Mouse (Mus musculus) stomach, postnatal 0 days (tissue): Measurements from ENCODE around the gene Tinag. TPM values are rescaled to one million over a fixed set of nuclear protein-coding genes. Genes with fewer than 3 reads are reported as not detected.

ENCODE experiments used
- ATAC-seq: fragments of 200-750 bp; cut with Nextera tagmentation; 2 replicates; pipeline ENCODE4 v1.8.0; 2017; ENCODE audit not compliant: low FRiP score, low TSS enrichment
- DNase-seq: peaks from one replicate; pipeline ENCODE4 v3.0.0-alpha.2; 2016; ENCODE audit warnings: low spot score
- H3K27ac ChIP-seq: fragments of 300-500 bp; sonication (generic); replicated peaks from 2 replicates; pipeline ENCODE4 v1.5.1; 2014; ENCODE audit warnings: mild to moderate bottlenecking, control low read depth
- H3K27me3 ChIP-seq: fragments of 300-500 bp; sonication (generic); 2 replicates; pipeline ENCODE4 v1.6.1; 2014; ENCODE audit warnings: low read length; ENCODE audit not compliant: control insufficient read depth, insufficient read depth
- H3K36me3 ChIP-seq: fragments of 300-500 bp; sonication (generic); 2 replicates; pipeline ENCODE4 v1.6.1; 2014; ENCODE audit warnings: low read length, mixed read lengths; ENCODE audit not compliant: control insufficient read depth, insufficient read depth
- H3K4me1 ChIP-seq: fragments of 300-500 bp; sonication (generic); replicated peaks from 2 replicates; pipeline ENCODE4 v1.6.1; 2014; ENCODE audit warnings: antibody characterized with exemption; ENCODE audit not compliant: control insufficient read depth, insufficient read depth
- H3K4me2 ChIP-seq: fragments of 300-500 bp; sonication (generic); replicated peaks from 2 replicates; pipeline ENCODE4 v1.6.1; 2014; ENCODE audit warnings: low read depth, mild to moderate bottlenecking, control low read depth, moderate library complexity
- H3K4me3 ChIP-seq: fragments of 300-500 bp; sonication (generic); 2 replicates; pipeline ENCODE4 v1.5.1; 2014; ENCODE audit warnings: low read depth, low read length, control low read depth
- H3K9ac ChIP-seq: fragments of 300-500 bp; sonication (generic); 2 replicates; pipeline ENCODE4 v1.6.1; 2014; ENCODE audit warnings: mild to moderate bottlenecking, low read length, control low read depth, mixed read lengths
- H3K9me3 ChIP-seq: fragments of 300-500 bp; sonication (generic); 2 replicates; pipeline ENCODE4 v1.6.1; 2016; ENCODE audit warnings: low read length; ENCODE audit not compliant: control insufficient read depth
- CTCF ChIP-seq: IDR thresholded peaks from 2 replicates; pipeline ENCODE4 v1.5.1; 2016; ENCODE audit warnings: antibody characterized with exemption, low read depth, mild to moderate bottlenecking, moderate library complexity
- EP300 ChIP-seq: optimal IDR thresholded peaks from 2 replicates; pipeline ENCODE3; 2016; ENCODE audit warnings: antibody characterized with exemption
- WGBS: fragments of 180-500 bp; shearing (Covaris S2); extraction: QIAGEN DNeasy Blood & Tissue Kit; methylation state at CpG from one replicate; pipeline ENCODE4 v1.1.7; 2014; 5-methylcytosine and 5-hydroxymethylcytosine counted together
- polyA plus RNA-seq: library from polyadenylated mRNA; unstranded; fragments of >200 nt; fragmentation: Nextera tagmentation; extraction: Ambion mirVana; gene quantifications from 2 replicates; pipeline ENCODE4 v1.2.1, GENCODE M21; 2015

Tinag gene
- polyA plus RNA-seq, 1 experiment from 2014 or later = 2.2 TPM

DNA sequence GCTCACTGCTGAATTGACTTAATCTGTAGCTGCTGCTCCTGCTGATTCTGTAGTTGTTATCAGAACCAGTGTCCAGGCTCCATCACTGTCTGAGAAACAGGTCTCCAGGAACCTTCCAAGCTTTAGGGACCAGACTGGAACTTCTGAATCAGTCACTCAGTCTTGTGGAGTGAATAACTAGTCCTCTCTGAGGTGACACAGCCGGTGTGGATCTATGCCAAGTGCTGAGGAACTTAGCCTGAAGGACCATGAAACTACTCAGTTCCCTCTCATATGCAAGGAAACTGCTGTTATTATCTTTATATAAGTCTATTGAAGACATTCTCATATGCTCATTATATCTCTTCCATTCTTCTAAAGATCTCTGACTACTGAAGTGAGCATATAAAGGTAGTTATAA is 49.6 kb downstream of the Tinag start:
- no peak overlapping the region for H3K27ac ChIP-seq
- DNase-seq = no peak
- no peak overlapping the region for H3K4me2 ChIP-seq
- WGBS = 87% methylated on average over 1 of the region's 1 CpGs
- no peaks in the 10 kb centered on the region for H3K9me3 ChIP-seq
- H3K9ac ChIP-seq = no peak overlapping the region
- no peak overlapping the region for H3K4me3 ChIP-seq
- no peak for ATAC-seq
- no peaks in the 10 kb centered on the region for H3K27me3 ChIP-seq
- H3K4me1 ChIP-seq = no peaks in the 10 kb centered on the region
- TF ChIP-seq CTCF = no peak
- no peak for TF ChIP-seq EP300
- no peaks in the 10 kb centered on the region for H3K36me3 ChIP-seq

- no peak for DNase-seq
- no peaks in the 10 kb centered on the region for H3K4me1 ChIP-seq
- no peak overlapping the region for H3K27ac ChIP-seq
- ATAC-seq = no peak
- no peak overlapping the region for H3K4me2 ChIP-seq
- no peaks in the 10 kb centered on the region for H3K36me3 ChIP-seq
- no peaks in the 10 kb centered on the region for H3K9me3 ChIP-seq
- no peak overlapping the region for H3K4me3 ChIP-seq
- H3K27me3 ChIP-seq = no peaks in the 10 kb centered on the region
- H3K9ac ChIP-seq = no peak overlapping the region
- peak; percentile 66 for TF ChIP-seq CTCF
- no peak for TF ChIP-seq EP300
Measured at GRCm38 (mm10) chr9:76989946-76990345, 55.6 kb downstream of the Tinag start.

DNA sequence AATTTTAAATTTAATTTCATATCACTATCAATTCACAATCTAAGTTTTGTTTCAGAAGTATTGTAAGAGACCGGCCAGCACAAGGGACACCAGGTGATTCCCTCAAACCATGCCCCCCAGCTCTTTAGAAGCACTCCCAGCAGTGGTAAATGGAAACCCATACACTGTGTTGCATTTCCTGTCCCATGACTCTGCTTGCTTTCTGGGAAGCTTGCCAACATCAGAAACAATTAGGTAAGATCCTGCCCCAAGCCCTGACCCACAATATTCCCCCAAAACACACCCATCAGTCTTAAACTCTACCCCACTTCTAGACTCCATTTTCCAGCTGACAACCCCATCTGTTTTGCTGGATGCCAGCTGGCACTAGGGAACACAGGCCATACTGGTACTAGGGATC is 110.8 kb downstream of the Tinag start:
- no peak for ATAC-seq
- no peaks in the 10 kb centered on the region for H3K36me3 ChIP-seq
- no peak for TF ChIP-seq EP300
- TF ChIP-seq CTCF = no peak
- no peak overlapping the region for H3K9ac ChIP-seq
- no peak for DNase-seq
- H3K9me3 ChIP-seq = no peaks in the 10 kb centered on the region
- no peaks in the 10 kb centered on the region for H3K4me1 ChIP-seq
- no peak overlapping the region for H3K4me3 ChIP-seq
- no peaks in the 10 kb centered on the region for H3K27me3 ChIP-seq
- WGBS = 73% methylated on average over 1 of the region's 1 CpGs
- H3K27ac ChIP-seq = no peak overlapping the region
- no peak overlapping the region for H3K4me2 ChIP-seq

GRCm38 (mm10) chr9:76915093-76915661 is 130.4 kb downstream of the Tinag start:
- H3K27me3 ChIP-seq = no peaks in the 10 kb centered on the region
- WGBS = 78% methylated on average over 5 of the region's 5 CpGs
- no peak overlapping the region for H3K27ac ChIP-seq
- H3K36me3 ChIP-seq = no peaks in the 10 kb centered on the region
- ATAC-seq (no peak), DNase-seq (no peak)
- H3K9me3 ChIP-seq = no peaks in the 10 kb centered on the region
- H3K4me1 ChIP-seq = no peaks in the 10 kb centered on the region
- TF ChIP-seq CTCF (no peak), EP300 (no peak)
- H3K9ac ChIP-seq = no peak overlapping the region
- H3K4me3 ChIP-seq = no peak overlapping the region
- no peak overlapping the region for H3K4me2 ChIP-seq
